Mouse (Mus musculus) testis, adult 2 months (tissue): ENCODE measurements at regions not wholly inside any gene's neighbourhood (a gene's known extent, or its start where the extent isn't known, plus 50 kb on each side); places are given as distances from the start of the nearest gene placed in this dataset.

Experiments
- CTCF ChIP-seq: fragments of 200-500 bp; IDR thresholded peaks from 2 replicates; pipeline ENCODE4 v1.5.1; 2012; ENCODE audit warnings: low read depth, mild to moderate bottlenecking, inconsistent platforms, low read length, moderate library complexity; ENCODE audit not compliant: control insufficient read depth, insufficient read depth, insufficient replicate concordance
- POLR2A ChIP-seq: fragments of 200-500 bp; IDR thresholded peaks from 2 replicates; pipeline ENCODE4 v1.6.1; 2012; ENCODE audit warnings: low read depth, mild to moderate bottlenecking, inconsistent platforms, low read length, moderate library complexity; ENCODE audit not compliant: control insufficient read depth

GRCm38 (mm10) chr2:61284706-61285105 lies 293.7 kb upstream of the Tank start:
- TF ChIP-seq CTCF: no peak
- TF ChIP-seq POLR2A: no peak
